Mouse (Mus musculus): ENCODE results near the gene Mrc1. TPM values are rescaled to one million over a fixed set of nuclear protein-coding genes. Genes with fewer than 3 reads are reported as not detected.
"Not testable (repeated sequence)": the region's sequence is repeated elsewhere in the genome, so short reads cannot be mapped to it uniquely, and the experiment has no call there.

Mrc1 gene
- 1 to 10 TPM; 5.5 to 5.6 TPM for total RNA-seq (2021)

DNA sequence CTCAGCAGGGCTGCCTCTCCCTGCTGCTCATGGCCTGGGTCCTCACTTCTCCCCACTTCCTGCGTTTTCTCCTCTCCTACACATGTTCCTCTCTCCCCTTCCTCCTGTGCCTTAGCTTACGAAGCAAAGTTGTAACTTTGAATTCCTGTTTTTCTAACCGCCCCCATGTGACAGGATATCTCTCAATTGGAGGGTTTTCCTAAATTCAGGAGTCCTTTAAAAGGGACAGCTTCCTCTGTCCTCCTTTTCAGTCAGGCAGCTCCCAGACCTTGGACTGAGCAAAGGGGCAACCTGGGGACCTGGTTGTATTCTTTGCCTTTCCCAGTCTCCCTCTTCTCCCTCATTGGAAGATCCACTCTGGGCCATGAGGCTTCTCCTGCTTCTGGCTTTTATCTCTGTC lies at the start of gene Mrc1:
Gene Mrc1 (plus strand): TSS at position 244 of the 400 bp plus-strand sequence.
- intact Hi-C loops (cut with DNase I): no loop called here
- DNase-seq (ENCODE audit: low spot score in 2 of 2): no peak

DNA sequence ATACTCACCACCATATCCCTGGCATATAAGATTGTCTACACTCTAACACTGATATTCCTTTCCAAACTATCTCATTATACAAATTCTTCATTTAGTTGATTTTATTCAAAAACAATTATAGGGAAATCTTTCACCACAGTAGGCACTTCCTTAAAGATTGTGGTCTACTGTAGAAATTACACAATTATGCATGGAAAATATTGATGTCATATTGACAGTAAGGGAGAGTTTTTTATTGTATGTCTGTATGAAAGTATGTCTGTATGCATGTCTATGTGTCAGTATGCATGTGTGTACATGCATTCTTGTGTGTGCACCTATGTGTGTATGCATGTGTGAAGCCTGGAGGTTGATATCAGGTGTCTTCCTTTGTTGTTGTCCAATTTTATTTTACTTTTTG lies 44.8 kb upstream of the Mrc1 start:
- no peak for DNase-seq (ENCODE audit: low spot score in 2 of 2)
- intact Hi-C loops (cut with DNase I): no loop called here

DNA sequence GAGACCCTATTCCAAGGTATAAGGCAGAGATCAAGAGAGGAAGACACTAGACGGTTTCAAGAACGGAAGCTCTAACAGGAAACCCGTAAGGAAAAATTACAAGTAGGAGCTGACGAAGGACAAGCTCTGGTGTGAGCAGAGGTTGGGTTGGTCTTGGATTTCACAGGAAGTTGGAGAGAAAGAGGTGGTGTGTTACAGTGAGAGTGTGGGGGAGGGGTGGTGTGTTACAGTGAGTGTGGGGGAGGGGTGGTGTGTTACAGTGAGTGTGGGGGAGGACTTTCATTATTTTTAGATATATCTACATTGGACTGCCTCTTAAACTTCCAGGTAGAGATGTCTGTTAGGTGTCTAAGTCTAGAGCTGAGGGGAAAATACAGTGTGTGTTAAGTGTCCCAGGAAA lies 38.5 kb upstream of the Mrc1 start:
- DNase-seq (ENCODE audit: low spot score in 2 of 2): no peak
- intact Hi-C loops (cut with DNase I): no loop called here

DNA sequence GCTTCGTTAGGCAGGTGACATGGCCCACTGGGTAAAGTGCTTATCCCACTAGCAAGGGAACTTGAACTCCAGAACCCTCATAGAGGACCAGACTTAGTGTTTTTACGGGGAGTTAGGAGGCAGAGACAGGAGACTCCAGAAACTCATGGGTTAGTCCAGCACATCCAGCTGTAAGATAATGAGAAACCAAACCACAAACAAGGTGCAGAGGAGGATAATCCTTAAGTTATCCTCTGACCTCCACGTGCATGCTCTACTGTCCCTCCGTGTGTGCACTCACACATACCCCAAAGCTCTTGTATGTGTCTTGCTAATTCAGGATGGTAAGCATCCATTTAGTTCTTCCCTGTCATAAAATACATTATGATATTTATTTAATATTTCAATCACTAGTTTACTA lies 37.6 kb upstream of the Mrc1 start:
- intact Hi-C loops (cut with DNase I): no loop called here
- DNase-seq (ENCODE audit: low spot score in 2 of 2): no peak

DNA sequence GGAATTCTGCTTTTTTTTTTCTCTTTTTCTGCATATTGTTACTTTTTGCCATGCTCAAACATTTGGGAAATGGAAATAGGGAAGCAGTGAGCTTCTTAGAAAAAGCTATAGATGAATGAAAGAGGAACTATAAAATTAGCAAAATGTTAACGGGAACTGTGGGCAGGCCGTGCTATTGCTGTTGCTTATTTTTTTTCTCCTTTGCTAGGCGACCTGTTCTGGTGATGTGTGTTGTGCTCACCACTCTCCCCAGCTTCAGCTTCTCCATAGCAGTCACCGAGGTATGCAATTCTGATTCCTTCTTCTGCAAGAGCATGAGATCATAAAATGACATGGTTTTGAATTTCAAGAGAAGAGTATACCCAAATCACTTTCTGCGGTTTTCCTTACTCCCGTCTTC lies 37.1 kb upstream of the Mrc1 start:
- intact Hi-C loops (cut with DNase I): no loop called here

DNA sequence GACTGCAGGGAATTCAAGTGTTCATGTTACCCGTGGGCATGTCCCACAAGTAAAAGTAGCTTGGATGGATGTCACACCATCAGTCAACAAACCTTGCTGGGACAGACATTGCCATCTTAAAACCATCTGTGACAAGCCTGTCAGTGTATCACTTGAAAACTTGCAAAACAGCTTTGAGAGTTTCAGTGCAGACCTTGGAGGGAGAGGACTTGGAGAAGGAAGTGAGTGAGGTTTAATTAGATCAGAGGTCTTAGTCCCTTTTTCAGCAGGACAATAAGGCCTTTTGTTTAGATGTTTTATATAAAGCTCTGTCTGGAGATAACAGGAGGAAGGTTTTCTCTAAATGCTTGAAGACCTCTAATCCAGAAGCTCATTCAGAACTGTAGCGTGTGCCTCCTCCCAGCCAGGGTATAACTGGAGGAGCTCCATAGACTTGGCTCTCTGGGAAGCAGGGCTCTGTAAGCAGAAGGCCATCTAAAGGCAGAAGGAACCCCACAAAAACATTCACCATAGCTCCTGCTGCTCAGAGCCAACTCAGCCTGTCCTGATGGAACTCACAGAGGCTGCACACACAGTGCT lies 30.8 kb upstream of the Mrc1 start:
- intact Hi-C loops (cut with DNase I); DNase-seq (ENCODE audit: low spot score in 2 of 2): not testable (repeated sequence)

More for the DNA sequence above, 37.1 kb upstream of the Mrc1 start:
- no peak for DNase-seq (ENCODE audit: low spot score in 2 of 2)

DNA sequence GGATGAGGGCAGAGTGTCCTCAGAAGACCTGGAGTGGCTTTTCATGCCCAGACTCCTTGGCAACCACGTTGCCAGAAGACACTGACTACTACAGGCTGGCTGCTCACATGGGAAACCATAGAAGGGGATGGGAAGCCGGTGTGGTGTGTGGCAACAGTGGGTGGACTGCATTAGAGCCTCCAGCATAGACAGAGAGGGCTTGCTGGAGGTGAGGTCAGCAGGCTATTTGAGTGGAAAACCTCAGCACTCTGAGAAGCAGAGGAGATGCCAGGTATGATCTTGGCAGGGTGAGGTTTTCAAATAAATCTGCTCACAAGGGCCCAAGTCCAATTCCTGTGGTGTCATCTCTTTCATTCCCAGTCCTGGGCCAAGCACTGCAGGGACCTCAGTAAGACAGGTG lies 29.6 kb upstream of the Mrc1 start:
- intact Hi-C loops (cut with DNase I): no loop called here
- peak in 1 of 2 experiments; percentile 4 for DNase-seq (ENCODE audit: low spot score in 2 of 2)

DNA sequence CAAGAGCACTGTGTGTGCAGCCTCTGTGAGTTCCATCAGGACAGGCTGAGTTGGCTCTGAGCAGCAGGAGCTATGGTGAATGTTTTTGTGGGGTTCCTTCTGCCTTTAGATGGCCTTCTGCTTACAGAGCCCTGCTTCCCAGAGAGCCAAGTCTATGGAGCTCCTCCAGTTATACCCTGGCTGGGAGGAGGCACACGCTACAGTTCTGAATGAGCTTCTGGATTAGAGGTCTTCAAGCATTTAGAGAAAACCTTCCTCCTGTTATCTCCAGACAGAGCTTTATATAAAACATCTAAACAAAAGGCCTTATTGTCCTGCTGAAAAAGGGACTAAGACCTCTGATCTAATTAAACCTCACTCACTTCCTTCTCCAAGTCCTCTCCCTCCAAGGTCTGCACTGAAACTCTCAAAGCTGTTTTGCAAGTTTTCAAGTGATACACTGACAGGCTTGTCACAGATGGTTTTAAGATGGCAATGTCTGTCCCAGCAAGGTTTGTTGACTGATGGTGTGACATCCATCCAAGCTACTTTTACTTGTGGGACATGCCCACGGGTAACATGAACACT lies 28.2 kb upstream of the Mrc1 start:
- DNase-seq (ENCODE audit: low spot score in 2 of 2): not testable (repeated sequence)

DNA sequence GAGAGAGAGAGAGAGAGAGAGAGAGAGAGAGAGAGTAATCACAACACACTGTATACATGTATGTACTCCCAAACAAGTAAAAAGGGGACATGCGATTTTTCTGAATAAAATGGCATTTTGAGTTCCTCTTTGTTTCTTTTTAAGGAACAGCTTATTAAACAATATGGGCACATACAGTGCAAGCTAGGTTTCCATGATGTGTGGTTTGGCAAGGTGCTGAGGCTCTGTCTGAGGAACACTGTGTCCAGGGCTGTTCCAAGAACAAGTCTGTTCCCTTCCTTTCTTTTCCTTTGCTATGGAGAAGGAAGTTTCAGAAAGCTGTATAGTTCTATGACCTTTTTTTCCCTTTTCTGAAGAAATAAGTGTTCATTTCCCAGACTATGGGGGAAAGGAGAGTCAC lies 24.9 kb upstream of the Mrc1 start:
- intact Hi-C loops (cut with DNase I): no loop called here
- DNase-seq (ENCODE audit: low spot score in 2 of 2): no peak

More for the DNA sequence above, 28.2 kb upstream of the Mrc1 start:
- intact Hi-C loops (cut with DNase I): not testable (repeated sequence)

DNA sequence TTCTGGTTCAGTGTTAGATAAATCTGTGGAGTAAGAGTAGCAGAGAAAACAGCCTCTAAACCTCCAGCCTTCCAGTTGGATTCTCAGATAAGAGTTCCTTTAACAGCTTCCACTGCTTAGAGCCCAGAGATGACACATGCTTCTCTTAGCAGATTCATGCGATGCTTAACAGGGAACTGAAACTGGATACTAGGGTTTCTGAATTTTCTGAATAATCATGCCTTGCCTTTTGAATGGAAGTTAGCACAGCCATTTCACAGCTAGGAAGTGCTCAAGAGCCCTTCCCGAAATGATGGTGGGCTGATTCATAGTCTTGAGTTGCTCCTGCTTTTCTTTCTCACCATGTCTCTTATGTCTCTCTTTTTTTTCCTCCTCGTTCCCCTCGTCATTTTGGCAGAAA lies 22.4 kb upstream of the Mrc1 start:
- no peak for DNase-seq (ENCODE audit: low spot score in 2 of 2)
- intact Hi-C loops (cut with DNase I): no loop called here

DNA sequence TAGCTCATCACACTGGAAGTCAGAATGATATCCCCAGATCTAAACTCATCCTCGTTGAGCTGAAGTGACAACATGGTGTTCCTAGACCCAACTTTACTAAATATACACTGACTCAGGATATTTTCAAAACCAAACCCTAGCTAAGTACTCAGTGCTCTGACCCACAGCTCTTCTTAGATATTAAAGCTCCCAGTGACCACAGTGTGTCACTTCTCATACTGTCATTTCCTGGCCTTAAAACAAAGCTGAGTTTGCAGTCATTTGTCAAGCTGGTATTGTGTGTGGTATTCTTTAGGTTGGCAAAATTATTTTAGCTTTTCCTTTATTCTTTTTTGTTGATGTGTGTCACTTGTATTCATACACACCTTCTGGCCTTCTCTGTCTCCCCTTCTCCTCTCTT lies 18.5 kb upstream of the Mrc1 start:
- intact Hi-C loops (cut with DNase I): no loop called here
- DNase-seq (ENCODE audit: low spot score in 2 of 2): no peak

DNA sequence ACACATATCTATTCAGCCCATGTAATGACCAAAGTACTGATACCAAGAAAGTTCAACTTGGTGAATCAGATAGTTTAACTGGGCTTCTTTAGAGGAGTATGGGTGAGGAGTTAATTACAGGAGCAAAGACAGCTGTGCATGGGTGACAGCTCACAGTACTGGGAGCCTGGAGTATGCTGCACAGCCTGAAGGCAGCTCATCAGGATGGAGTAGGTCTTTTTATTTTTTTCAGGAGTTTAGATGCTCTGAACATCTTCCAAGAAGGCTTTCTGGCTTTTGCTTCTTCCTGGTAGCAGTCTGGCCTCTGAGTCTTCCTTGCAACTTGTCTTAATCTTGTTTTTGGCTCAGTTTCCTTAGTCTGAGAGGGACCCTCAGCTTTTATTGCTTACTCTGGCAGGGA lies 17.6 kb upstream of the Mrc1 start:
- no peak for DNase-seq (ENCODE audit: low spot score in 2 of 2)
- intact Hi-C loops (cut with DNase I): no loop called here

DNA sequence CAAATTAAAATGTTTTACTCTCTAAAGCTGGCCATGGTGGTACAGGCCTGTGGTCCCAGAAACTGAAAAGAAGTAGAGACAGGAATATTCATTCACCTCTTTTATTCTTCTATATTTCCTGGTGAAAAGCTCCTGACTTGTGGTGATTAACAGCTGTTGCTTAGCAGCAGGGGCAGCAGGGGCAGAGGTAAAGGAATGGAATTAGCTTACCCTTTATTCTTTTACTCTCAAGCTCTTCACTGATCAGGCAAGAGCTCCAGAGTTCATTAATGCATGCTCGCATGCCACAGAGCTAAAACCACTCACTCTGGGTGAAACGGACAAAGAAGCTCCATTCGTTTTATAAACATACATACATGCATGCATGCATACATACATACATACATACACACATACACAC lies 14.4 kb upstream of the Mrc1 start:
- intact Hi-C loops (cut with DNase I): no loop called here
- DNase-seq (ENCODE audit: low spot score in 2 of 2): no peak

DNA sequence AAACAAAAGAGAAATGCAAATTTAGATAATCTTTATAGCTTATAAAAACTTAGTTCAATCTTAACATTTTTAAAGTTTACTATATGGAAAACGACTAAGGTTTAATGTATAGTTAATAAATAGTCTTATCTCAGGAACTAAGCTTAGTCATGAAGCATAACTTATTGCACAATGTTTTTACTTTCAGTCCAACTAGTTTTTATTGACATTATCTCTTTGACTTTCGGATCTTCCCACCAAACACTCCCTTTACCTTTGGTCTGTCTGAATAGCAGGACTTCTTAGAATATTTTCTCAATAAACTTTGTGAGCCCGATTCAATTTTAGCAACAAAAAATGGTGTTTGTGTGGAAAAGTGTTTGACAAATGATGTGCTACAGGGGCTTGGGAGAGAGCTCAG lies 12.5 kb upstream of the Mrc1 start:
- intact Hi-C loops (cut with DNase I): no loop called here
- no peak for DNase-seq (ENCODE audit: low spot score in 2 of 2)

DNA sequence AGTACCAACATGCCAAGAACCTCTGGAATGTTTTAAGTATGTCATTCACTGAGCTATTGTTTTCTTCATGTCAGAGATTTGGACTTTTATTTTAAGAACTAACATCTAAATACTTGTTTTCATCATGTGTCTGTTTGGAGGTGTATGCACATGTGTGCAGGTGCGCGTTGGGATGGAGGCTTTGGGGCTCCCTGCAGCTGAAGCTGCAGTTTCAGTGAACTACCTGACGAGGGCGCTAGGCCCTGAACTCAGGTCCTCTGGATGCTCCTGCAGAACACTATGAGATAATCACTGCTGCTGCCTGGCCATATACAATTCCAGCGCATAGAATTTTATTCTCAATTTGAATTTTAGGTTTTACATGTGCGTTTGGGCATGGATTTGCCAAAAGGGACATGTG lies 11.1 kb upstream of the Mrc1 start:
- DNase-seq (ENCODE audit: low spot score in 2 of 2): no peak
- intact Hi-C loops (cut with DNase I): no loop called here

DNA sequence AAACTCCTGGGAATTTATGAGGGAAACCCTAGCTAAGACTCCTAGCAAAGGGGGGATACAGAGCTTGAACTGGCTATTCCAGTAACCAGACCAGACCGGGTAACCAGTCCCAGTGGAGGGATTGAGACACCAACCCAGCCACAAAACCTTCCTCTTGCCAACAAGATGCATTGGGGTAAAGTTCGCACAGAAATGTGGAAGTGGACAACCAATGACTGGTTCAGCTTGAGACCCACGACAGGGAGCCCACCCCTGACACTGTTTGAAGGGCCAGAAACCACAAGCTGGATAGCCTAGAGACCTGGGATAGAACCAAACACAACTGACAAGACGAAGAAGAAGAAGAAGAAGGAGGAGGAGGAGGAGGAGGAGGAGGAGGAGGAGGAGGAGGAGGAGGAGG lies 4.8 kb upstream of the Mrc1 start:
- no peak for DNase-seq (ENCODE audit: low spot score in 2 of 2)
- intact Hi-C loops (cut with DNase I): no loop called here

DNA sequence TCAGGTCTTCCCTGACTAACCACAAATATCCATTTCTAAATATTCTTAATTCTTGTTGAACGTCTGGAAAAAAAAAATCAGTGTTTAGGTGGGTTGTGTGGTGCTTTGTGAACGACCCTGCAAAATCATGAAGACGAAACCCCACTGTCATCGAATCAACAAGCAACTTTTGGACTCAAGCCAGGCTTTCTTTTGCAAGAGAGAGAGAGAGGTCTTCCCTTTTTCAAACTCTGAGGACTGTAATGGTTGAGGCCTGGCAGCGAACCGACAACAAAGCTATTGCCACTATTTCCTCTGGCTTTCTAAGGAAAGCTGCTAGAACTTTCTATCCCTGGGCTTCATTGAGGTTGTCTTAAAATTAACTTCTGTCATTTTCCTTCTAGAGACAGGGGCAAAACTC lies 697 bp upstream of the Mrc1 start:
- DNase-seq (ENCODE audit: low spot score in 2 of 2): no peak
- intact Hi-C loops (cut with DNase I): no loop called here

DNA sequence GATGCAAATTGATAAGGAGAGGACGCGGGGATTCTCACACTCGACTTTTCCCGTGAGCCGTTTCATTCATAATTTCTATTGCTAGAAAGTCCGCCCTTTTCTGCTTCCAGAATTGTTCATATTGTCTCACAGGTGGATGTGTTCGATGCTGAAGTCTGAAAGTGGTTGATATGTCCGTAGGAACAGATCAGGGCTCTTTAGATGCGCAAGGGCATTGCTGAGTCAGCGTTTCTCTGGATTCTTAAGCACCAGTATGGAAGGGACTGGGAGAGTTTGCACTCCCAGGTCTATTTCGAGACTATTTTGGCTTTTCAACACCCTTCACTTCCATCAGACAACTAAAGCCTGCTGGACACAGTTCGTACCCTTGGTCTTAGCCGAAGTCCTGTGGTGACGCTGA lies 787 bp downstream of the Mrc1 start:
- intact Hi-C loops (cut with DNase I): no loop called here
- no peak for DNase-seq (ENCODE audit: low spot score in 2 of 2)

DNA sequence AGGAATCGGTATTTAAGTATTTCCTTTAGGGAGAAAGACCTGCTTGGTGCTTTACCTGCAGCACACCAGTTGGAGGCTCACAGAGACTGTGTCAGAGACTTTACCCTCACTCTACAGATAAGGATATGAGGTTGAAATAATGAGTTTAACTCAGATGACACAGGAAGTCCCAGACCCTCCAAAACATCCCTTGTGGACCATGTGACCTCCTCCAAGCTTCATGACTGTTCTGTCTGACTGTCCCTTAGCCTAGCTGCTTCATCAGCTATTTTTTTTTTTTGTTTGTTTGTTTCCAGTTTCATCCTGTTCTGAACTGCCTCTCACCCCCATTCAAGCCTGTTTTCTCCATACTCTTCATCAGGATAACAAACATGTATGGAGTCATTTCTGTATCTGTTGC lies 3.7 kb downstream of the Mrc1 start:
- intact Hi-C loops (cut with DNase I): no loop called here
- DNase-seq (ENCODE audit: low spot score in 2 of 2): no peak

DNA sequence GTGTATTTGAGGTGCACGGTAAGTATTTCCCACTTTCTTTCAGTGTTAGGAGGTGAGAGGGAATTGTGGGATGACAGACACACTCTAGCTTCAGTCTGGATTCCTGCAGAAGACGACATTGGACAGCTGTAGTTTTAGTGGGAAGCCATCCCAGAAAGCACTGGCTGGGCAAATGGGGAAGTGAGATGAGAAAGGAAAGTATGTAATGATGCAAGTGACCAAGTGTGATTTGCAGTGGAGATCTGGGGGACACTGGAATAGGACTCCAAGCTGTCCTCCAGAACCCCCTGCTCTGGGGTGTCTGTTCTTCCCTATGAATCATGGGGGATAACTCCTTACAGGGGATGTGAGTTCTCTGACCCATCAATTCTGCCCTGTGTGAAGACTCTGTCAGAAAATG lies 4.8 kb downstream of the Mrc1 start:
- no peak for DNase-seq (ENCODE audit: low spot score in 2 of 2)
- intact Hi-C loops (cut with DNase I): no loop called here

DNA sequence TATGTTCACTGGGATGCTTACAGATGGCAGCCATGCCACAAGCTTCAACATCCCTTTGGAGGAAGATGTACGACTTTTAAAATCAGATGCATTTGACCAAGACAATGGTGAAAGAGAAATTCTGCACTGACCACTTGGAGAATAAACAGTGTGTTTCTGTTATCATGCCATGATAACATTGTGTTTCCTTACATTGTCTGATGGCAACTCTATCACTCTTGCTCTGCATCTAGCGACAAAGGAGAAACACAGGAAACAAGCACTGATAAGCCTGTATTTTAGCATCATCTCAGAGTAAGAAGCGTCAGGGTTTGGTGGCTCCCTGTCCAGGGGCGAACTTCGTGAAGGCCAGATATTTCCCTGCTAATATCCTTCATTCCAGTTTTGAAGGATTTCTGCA lies 6.1 kb downstream of the Mrc1 start:
- no peak for DNase-seq (ENCODE audit: low spot score in 2 of 2)
- intact Hi-C loops (cut with DNase I): no loop called here

DNA sequence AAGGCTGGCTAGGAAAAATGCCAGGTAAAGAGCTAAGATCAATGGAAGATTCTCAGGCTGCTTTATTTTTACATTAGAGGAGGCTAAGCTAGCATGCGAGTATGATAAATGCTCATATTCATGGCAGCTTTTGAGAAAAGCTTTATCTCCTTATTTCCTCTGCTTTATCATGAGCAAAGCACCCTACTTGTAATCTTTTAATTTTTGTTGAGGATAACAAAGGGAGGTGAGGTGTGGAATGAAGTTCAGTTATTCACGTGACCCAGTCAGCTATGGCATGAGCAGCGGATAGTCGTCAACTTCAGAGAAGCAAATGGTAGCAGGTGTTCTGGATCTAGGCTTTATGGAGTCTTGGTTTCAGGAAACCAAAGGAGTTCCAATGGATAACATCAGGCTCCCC lies 7.7 kb downstream of the Mrc1 start:
- no peak for DNase-seq (ENCODE audit: low spot score in 2 of 2)
- intact Hi-C loops (cut with DNase I): no loop called here
